Mouse (Mus musculus): ENCODE results near the gene Gm49601.

DNA sequence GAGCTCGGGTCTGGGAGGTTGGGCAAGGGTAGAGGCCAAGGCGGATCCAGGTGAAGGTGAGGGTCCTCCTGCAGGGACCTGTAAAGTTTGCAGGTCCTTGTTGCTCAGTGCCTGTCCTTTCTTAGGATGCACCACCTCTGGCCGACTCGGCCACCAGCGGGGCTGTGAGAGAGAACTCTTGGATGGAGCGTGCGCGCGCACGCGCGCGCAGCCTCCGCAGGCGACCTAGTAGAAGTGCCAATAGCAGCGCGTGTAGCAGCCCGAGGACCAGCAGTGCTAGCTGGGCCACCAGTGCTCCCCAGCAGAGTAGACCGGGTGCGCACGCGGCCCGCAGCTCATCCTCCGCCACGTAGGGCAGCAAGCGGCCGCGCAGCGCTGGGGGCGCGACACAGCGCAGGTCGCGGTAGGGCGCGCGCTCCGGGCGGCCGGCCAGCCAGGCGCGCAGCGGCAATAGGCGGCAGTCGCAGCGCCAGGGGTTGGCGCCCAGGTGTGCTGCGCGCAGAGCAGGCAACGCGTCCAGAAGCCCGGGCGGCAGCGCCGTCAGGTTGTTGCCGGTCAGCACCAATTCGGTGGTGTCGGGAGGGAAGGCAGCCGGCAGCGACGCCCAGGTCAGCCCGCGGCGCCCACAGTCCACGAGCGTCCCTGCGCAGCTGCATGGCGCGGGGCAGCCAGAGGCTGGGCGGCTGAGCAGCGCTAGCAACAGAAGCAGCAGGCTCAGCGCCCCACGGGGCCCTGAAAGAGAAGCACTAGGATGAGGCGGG lies 5.4 kb downstream of the Gm49601 start:
- TF ChIP-seq CTCF (IDR thresholded peaks at IDR 0.05; ENCODE audit: low read depth, low read length) = no peak
- TF ChIP-seq TAL1 (conservative IDR thresholded peaks at IDR 0.05; ENCODE audit: low read depth, low read length) = no peak
- TF ChIP-seq GATA1 (IDR thresholded peaks at IDR 0.05; ENCODE audit: borderline replicate concordance, low read length) = no peak

Measured in G1E (cell line).